Mouse (Mus musculus) left cerebral cortex, postnatal 36 days (tissue): ENCODE measurements around the gene Meioc. TPM values are rescaled to one million over a fixed set of nuclear protein-coding genes. Genes with fewer than 3 reads are reported as not detected.
A peak's percentile ranks its signal among the peaks of the same experiment; 100 is the strongest.

Experiments used
- DNase-seq, 2 experiments: peaks; one replicate each; pipeline ENCODE4 v3.0.0; 2021 to 2022; ENCODE audit warnings: low spot score in 2 of 2, mixed read lengths in 1 of 2
- intact Hi-C: fragments of 180-260 bp; cut with DNase I; formaldehyde crosslinking; loops from one replicate; pipeline ENCODE4 v1.15.1; 2025
- total RNA-seq, 2 experiments: library from RNA; stranded (reverse); gene quantifications; 2 replicates each; pipeline ENCODE4 v1.2.3; 2021

The Meioc gene
- total RNA-seq: not detected

- intact Hi-C loops: no loop called here
- DNase-seq: no peak
Measured at GRCm38 (mm10) chr11:102663416-102663815, at the start of gene Meioc. Gene Meioc, plus strand, starts transcription at chr11:102663716.

- intact Hi-C loops: no loop called here
Measured at GRCm38 (mm10) chr11:102619449-102619848, 44.1 kb upstream of the Meioc start.

GRCm38 (mm10) chr11:102623876-102624789 lies 39.4 kb upstream of the Meioc start:
- intact Hi-C loops: no loop called here
- DNase-seq: no peak

More at GRCm38 (mm10) chr11:102619449-102619848, 44.1 kb upstream of the Meioc start:
- no peak for DNase-seq

GRCm38 (mm10) chr11:102624888-102625407 lies 38.6 kb upstream of the Meioc start:
- intact Hi-C loops: no loop called here

GRCm38 (mm10) chr11:102627171-102627931 lies 36.2 kb upstream of the Meioc start:
- no peak for DNase-seq
- intact Hi-C loops: no loop called here

More at GRCm38 (mm10) chr11:102624888-102625407, 38.6 kb upstream of the Meioc start:
- DNase-seq: no peak

- DNase-seq: no peak
- intact Hi-C loops: no loop called here
Measured at GRCm38 (mm10) chr11:102628529-102628928, 35.0 kb upstream of the Meioc start.

GRCm38 (mm10) chr11:102629375-102629774 lies 34.1 kb upstream of the Meioc start:
- DNase-seq: no peak
- intact Hi-C loops: no loop called here

GRCm38 (mm10) chr11:102630731-102631130 lies 32.8 kb upstream of the Meioc start:
- intact Hi-C loops: no loop called here
- DNase-seq: no peak

GRCm38 (mm10) chr11:102631203-102631602 lies 32.3 kb upstream of the Meioc start:
- intact Hi-C loops: no loop called here
- DNase-seq: no peak

GRCm38 (mm10) chr11:102632725-102633124 lies 30.8 kb upstream of the Meioc start:
- intact Hi-C loops: no loop called here
- DNase-seq: no peak

- intact Hi-C loops: no loop called here
- no peak for DNase-seq
Measured at GRCm38 (mm10) chr11:102633379-102633778, 30.1 kb upstream of the Meioc start.

- intact Hi-C loops: no loop called here
- no peak for DNase-seq
Measured at GRCm38 (mm10) chr11:102636887-102637286, 26.6 kb upstream of the Meioc start.

GRCm38 (mm10) chr11:102643891-102644382 lies 19.6 kb upstream of the Meioc start:
- intact Hi-C loops: no loop called here
- DNase-seq: no peak

- no peak for DNase-seq
- intact Hi-C loops: no loop called here
Measured at GRCm38 (mm10) chr11:102646226-102646625, 17.3 kb upstream of the Meioc start.

- intact Hi-C loops: no loop called here
- no peak for DNase-seq
Measured at GRCm38 (mm10) chr11:102647885-102648284, 15.6 kb upstream of the Meioc start.

- peak; percentile 37 to 52 for DNase-seq
- intact Hi-C loops: loop anchor here (1.0 to 5.0 kb wide), 2 partner anchors 78 to 159 kb away; no protein-coding TSS in a partner anchor
Measured at GRCm38 (mm10) chr11:102651381-102651780, 12.1 kb upstream of the Meioc start.

- intact Hi-C loops: loop anchor here (5.0 kb wide), 1 partner anchor 161 kb away; no protein-coding TSS in a partner anchor
- no peak for DNase-seq
Measured at GRCm38 (mm10) chr11:102652844-102653243, 10.7 kb upstream of the Meioc start.

- peak in 1 of 2 experiments; percentile 17 for DNase-seq
- intact Hi-C loops: no loop called here
Measured at GRCm38 (mm10) chr11:102655888-102656287, 7.6 kb upstream of the Meioc start.

- DNase-seq: no peak
- intact Hi-C loops: no loop called here
Measured at GRCm38 (mm10) chr11:102656326-102656926, 7.1 kb upstream of the Meioc start.

- intact Hi-C loops: no loop called here
- no peak for DNase-seq
Measured at GRCm38 (mm10) chr11:102656931-102657330, 6.6 kb upstream of the Meioc start.
